Mouse (Mus musculus) liver, postnatal 0 days (tissue): ENCODE data around the gene Clcf1.

Source experiments
- CTCF ChIP-seq: sonication (generic); IDR thresholded peaks from 2 replicates; pipeline ENCODE4 v1.5.1; 2016; ENCODE audit warnings: antibody characterized with exemption, low read depth
- EP300 ChIP-seq: IDR thresholded peaks from 2 replicates; pipeline ENCODE4 v1.6.1; 2016; ENCODE audit warnings: antibody characterized with exemption, low read depth, mild to moderate bottlenecking

- TF ChIP-seq CTCF (no peak), EP300 (no peak)
Observed at GRCm38 (mm10) chr19:4217140-4217539, 3.1 kb downstream of the Clcf1 start.
